Mouse (Mus musculus) CD4-positive helper T cell, adult 2 months (primary cell): ENCODE data around the gene Pdhx.

Experiments used
- DNase-seq: peaks from one replicate; pipeline ENCODE4 v3.0.0-alpha.2; 2012; ENCODE audit warnings: low read depth, missing footprints, low spot score

Pdhx gene

GRCm38 (mm10) chr2:102990301-102990702, 83.0 kb downstream of the Pdhx start:
- no peak for DNase-seq

GRCm38 (mm10) chr2:102989446-102989845, 83.9 kb downstream of the Pdhx start:
- no peak for DNase-seq

- DNase-seq = no peak
Observed at GRCm38 (mm10) chr2:102987708-102988010, 85.7 kb downstream of the Pdhx start.

- DNase-seq = no peak
Observed at GRCm38 (mm10) chr2:102986964-102987707, 86.2 kb downstream of the Pdhx start.

DNA sequence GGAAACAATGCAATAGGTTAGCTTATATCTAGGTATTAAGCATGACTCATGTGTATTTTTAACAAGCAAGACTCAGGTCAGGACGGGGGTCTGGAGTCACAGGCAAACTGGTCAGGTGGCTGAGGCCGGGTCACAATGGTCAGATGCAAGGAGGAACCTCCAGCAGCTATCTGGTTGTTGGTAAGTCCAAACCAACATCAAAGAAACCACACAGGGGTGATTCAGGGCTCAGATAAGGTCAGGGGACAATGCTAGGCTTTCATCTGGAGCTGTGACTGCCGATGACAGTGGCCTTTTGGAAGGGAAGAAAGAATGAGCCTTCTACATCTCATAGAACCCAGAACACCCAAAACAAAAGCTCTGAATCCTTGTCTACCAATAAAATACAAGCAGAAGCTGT, 86.9 kb downstream of the Pdhx start:
- DNase-seq = no peak

DNA sequence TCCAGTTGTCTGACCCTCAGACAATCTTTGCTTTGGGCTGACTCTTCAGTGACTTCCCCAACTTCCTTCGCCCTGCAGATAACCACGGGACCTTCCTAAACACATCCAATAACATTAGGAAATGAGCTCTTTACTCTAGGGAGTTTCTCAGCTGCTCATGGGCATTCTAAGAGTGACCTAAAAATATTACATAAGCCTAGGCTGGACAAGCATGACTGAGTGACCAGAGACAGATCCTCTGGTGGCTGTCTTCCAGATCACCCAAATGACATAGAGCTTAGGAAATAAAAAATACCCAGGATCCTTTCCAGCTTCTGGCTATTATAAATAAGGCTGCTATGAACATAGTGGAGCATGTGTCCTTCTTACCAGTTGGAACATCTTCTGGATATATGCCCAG, 90.5 kb downstream of the Pdhx start:
- no peak for DNase-seq

DNA sequence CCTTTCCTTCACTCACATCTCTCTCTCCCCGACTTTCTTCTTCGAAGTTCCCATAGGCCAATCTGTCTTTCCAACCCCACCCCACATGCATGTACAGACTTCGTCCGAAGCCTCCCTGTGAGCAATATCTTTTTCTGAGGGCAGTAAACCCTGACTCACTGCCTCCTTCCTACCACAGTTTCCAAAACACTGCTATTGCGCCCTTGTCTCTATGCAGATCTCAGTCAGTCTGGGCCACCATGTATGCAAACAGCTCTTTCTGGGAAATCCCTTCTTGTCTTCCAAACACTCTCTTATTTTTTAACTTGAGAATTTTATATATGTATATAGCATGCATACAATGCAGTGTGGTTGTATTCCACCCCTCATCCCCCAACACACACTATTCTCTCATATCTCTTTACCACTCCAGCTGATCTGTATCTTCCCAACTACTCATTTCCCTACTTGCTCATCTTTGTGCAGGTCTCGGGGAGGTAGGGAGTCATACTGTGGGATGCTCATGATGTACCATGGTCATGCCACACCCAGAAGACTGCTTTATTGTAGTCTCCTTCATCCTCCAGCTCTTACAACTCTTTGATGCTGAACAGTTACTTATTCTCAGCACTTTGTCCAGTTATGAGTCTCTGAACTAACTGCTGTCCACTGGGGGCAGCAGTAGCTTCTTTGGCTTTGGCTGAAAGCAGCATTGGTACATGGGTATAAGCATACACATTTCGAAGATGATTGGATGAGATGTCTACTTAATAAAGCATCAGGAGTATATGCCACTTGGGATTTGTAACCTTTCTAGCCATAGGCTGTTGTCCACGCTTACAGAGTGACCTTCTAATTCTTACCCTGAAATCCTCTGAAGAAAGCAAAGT, 91.6 kb downstream of the Pdhx start:
- DNase-seq = peak; percentile 79

DNA sequence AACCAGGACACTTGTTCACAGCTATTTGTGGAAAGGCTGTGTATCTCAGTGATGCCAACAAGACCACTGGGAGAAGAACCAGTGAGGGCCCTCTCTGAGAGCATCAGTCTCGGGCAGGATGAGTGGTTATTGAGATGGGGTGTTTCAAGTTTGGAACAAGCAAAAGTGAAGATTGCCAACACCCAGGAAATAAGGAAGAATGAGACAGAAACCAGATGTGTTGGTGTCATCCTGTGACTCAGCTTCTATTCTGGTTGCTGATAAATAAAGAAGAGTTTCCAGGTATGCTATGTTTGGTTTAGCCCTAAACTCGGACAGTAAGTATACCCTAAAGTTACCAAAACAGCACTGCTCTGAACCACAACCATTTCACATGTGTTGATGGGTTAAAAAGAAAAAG, 92.4 kb downstream of the Pdhx start:
- peak; percentile 22 for DNase-seq

- DNase-seq = no peak
Observed at GRCm38 (mm10) chr2:102979519-102979918, 93.8 kb downstream of the Pdhx start.

DNA sequence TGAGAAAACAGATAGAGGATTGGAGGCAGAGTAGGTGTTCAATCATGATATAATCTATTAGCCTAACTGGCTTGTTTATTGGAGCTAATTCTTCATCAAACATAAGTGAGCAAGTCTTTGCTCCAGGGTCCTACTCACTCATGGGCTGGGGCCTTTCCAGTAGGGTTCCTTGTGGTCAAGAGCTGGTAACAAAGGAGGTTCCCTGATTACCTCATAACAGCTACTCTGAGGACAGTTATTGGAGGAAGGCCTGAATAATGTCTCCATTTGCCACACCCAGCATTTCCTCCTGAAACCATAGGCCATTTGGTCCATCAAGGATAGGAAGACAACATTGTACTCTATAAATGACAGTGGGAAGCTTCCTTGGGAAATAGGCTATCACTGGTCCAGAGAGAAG, 94.2 kb downstream of the Pdhx start:
- DNase-seq = no peak

GRCm38 (mm10) chr2:102975358-102975945, 97.9 kb downstream of the Pdhx start:
- DNase-seq = peak; percentile 50

DNA sequence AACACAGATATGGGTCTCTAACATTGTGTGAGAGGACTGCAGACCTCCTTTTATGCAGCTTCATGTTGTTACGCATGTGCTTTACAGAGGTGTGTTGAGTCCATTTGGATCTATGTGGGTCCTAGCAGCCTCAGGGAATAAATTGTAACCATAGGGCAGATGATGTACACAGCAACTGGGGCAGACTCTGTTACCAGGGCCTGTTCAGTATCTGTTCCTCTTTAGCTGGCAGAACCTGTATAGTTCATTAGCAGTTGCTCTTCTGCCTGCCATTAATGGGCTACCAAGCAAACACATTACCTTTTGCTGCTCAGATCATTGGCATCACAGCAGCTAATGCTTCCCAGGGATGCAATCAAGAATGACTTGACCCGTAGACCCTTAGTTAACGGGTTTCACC, 100.2 kb downstream of the Pdhx start:
- DNase-seq = no peak

GRCm38 (mm10) chr2:102972575-102972974, 100.7 kb downstream of the Pdhx start:
- DNase-seq = no peak

- DNase-seq = no peak
Observed at GRCm38 (mm10) chr2:102971951-102972350, 101.4 kb downstream of the Pdhx start.
